Mouse (Mus musculus) stomach, embryonic 16.5 days (tissue): ENCODE results near the gene Fam120b. TPM values are rescaled to one million over a fixed set of nuclear protein-coding genes. Genes with fewer than 3 reads are reported as not detected.

Experiments used
- ATAC-seq: fragments of 200-750 bp; cut with Nextera tagmentation; 2 replicates; pipeline ENCODE4 v1.8.0; 2017; ENCODE audit warnings: moderate number of reproducible peaks, moderate TSS enrichment; ENCODE audit not compliant: insufficient read depth, low FRiP score
- H3K27ac ChIP-seq: fragments of 300-500 bp; sonication (generic); 2 replicates; pipeline ENCODE4 v1.5.1; 2014; ENCODE audit warnings: low read length
- H3K27me3 ChIP-seq: fragments of 300-500 bp; sonication (generic); 2 replicates; pipeline ENCODE4 v1.6.1; 2014; ENCODE audit warnings: low read length, control low read depth, mixed read lengths; ENCODE audit not compliant: control insufficient read depth, insufficient read depth
- H3K36me3 ChIP-seq: fragments of 300-500 bp; sonication (generic); 2 replicates; pipeline ENCODE4 v1.6.1; 2014; ENCODE audit warnings: low read length; ENCODE audit not compliant: control insufficient read depth, insufficient read depth
- H3K4me1 ChIP-seq: fragments of 300-500 bp; sonication (generic); 2 replicates; pipeline ENCODE4 v1.6.1; 2014; ENCODE audit warnings: low read length, control low read depth, mixed read lengths; ENCODE audit not compliant: control insufficient read depth, insufficient read depth
- H3K4me2 ChIP-seq: fragments of 300-500 bp; sonication (generic); 2 replicates; pipeline ENCODE4 v1.6.1; 2014; ENCODE audit warnings: low read depth, low read length, mixed read lengths
- H3K4me3 ChIP-seq: fragments of 300-500 bp; sonication (generic); replicated peaks from 2 replicates; pipeline ENCODE4 v1.5.1; 2014; ENCODE audit warnings: mild to moderate bottlenecking, low read length
- H3K9ac ChIP-seq: fragments of 300-500 bp; sonication (generic); 2 replicates; pipeline ENCODE4 v1.6.1; 2014; ENCODE audit warnings: low read length
- H3K9me3 ChIP-seq: fragments of 300-500 bp; sonication (generic); replicated peaks from 2 replicates; pipeline ENCODE4 v1.6.1; 2016; ENCODE audit warnings: low read length, control low read depth; ENCODE audit not compliant: control insufficient read depth
- WGBS: fragments of 180-500 bp; shearing (Covaris S2); extraction: QIAGEN DNeasy Blood & Tissue Kit; methylation state at CpG from one replicate; pipeline ENCODE4 v1.1.7; 2014; 5-methylcytosine and 5-hydroxymethylcytosine counted together
- polyA plus RNA-seq: library from polyadenylated mRNA; unstranded; fragments of >200 nt; fragmentation: Nextera tagmentation; extraction: Ambion mirVana; gene quantifications from 2 replicates; pipeline ENCODE4 v1.2.1, GENCODE M21; 2015

Gene Fam120b
- polyA plus RNA-seq, 1 experiment from 2014 or later: 27.8 TPM

- Histone ChIP-seq H3K36me3 (peaks cover 25% of the 10 kb centered on the region), H3K4me1 (no peaks in the 10 kb centered on the region), H3K9me3 (no peaks in the 10 kb centered on the region), H3K4me2 (no peak overlapping the region), H3K27ac (no peak overlapping the region), H3K9ac (no peak overlapping the region), H3K4me3 (no peak overlapping the region), H3K27me3 (no peaks in the 10 kb centered on the region)
- no peak for ATAC-seq
- 91% methylated on average over 9 of the region's 9 CpGs for WGBS
Measured at GRCm38 (mm10) chr17:15422666-15423065, 26.7 kb downstream of the Fam120b start.

DNA sequence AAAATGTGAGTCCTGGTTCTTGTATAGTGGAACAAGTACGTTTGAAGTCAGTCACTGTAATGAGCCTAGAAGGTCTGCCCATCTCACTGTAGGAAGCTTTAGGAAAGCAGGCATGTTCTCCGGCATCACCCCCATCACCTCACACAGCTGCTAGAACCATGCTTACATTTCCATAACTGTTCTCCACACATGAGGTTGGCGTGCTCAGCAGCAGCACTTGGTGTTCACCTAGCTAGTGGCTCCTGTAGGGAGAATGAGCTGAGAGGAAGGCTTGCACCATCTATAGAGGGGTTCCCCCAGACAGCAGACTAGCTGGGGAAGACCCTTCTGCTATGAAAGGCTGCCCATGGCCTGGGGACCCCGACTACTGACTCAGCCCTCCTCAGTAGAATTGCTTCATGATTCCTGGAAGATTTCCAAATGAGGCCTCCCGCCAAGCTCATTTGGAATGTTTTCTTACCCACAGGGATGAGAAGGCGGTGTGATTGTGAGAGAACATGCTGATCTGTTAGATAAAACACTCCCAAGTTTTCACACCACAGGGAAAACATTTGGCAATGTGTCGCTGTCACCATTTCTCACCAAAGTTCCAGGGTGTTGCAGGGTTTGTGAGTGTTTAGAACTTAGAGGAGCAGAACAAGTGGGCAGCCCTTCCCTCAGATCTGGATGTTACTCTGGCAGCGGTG is 27.2 kb downstream of the Fam120b start:
- Histone ChIP-seq H3K4me1 (no peaks in the 10 kb centered on the region), H3K9ac (no peak overlapping the region), H3K36me3 (peaks cover 24% of the 10 kb centered on the region), H3K9me3 (no peaks in the 10 kb centered on the region), H3K4me2 (no peak overlapping the region), H3K27ac (no peak overlapping the region), H3K27me3 (no peaks in the 10 kb centered on the region), H3K4me3 (no peak overlapping the region)
- ATAC-seq: no peak
- WGBS: 64% methylated on average over 8 of the region's 8 CpGs

GRCm38 (mm10) chr17:15425931-15426330 is 29.9 kb downstream of the Fam120b start:
- Histone ChIP-seq H3K27ac (no peak overlapping the region), H3K4me3 (no peak overlapping the region), H3K9me3 (no peaks in the 10 kb centered on the region), H3K4me2 (no peak overlapping the region), H3K36me3 (peaks cover 24% of the 10 kb centered on the region), H3K9ac (no peak overlapping the region), H3K27me3 (no peaks in the 10 kb centered on the region), H3K4me1 (no peaks in the 10 kb centered on the region)
- WGBS: 80% methylated on average over 3 of the region's 3 CpGs
- ATAC-seq: no peak

GRCm38 (mm10) chr17:15429451-15429850 is 33.4 kb downstream of the Fam120b start:
- Histone ChIP-seq H3K36me3 (peaks cover 12% of the 10 kb centered on the region; the same call in 1 of the 2 replicates), H3K27me3 (no peaks in the 10 kb centered on the region), H3K9ac (no peak overlapping the region), H3K4me1 (no peaks in the 10 kb centered on the region), H3K4me3 (no peak overlapping the region), H3K9me3 (no peaks in the 10 kb centered on the region), H3K4me2 (no peak overlapping the region), H3K27ac (no peak overlapping the region)
- 78% methylated on average over 6 of the region's 6 CpGs for WGBS
- ATAC-seq: no peak

DNA sequence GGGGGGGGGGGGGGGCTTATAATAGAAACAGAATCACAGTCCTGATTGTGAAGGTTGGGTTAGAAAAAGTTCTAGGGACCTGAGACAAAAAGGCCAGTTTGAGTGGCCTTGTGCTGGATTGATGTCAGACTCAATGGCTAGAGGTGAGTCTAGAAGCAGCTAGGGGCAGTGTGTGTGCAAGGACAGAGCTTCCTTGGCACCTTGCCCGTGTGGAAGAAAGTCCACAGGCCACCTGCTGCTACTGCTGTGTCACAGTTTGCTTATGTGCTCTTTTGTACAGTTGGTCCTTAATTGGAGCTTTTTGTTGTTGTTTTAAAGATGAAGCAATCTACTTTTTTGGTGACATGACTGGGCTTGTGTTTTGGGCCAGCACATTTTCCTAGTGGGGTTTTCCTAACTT is 33.9 kb downstream of the Fam120b start:
- peaks cover 12% of the 10 kb centered on the region; the same call in 1 of the 2 replicates for H3K36me3 ChIP-seq
- 76% methylated on average over 1 of the region's 1 CpGs for WGBS

GRCm38 (mm10) chr17:15431021-15431514 is 35.1 kb downstream of the Fam120b start:
- no peak overlapping the region for H3K9ac ChIP-seq
- 54% methylated on average over 5 of the region's 5 CpGs for WGBS
- H3K4me1 ChIP-seq: no peaks in the 10 kb centered on the region
- H3K36me3 ChIP-seq: peaks cover 8% of the 10 kb centered on the region; the same call in 1 of the 2 replicates
- no peak overlapping the region for H3K27ac ChIP-seq
- H3K9me3 ChIP-seq: no peaks in the 10 kb centered on the region
- ATAC-seq: no peak
- H3K27me3 ChIP-seq: no peaks in the 10 kb centered on the region
- H3K4me2 ChIP-seq: no peak overlapping the region
- H3K4me3 ChIP-seq: no peak overlapping the region

More for the DNA sequence above, 33.9 kb downstream of the Fam120b start:
- Histone ChIP-seq H3K4me1 (no peaks in the 10 kb centered on the region), H3K4me3 (no peak overlapping the region), H3K27me3 (no peaks in the 10 kb centered on the region), H3K4me2 (no peak overlapping the region), H3K9me3 (no peaks in the 10 kb centered on the region), H3K9ac (no peak overlapping the region), H3K27ac (no peak overlapping the region)
- no peak for ATAC-seq

- no peaks in the 10 kb centered on the region for H3K27me3 ChIP-seq
- ATAC-seq: no peak
- no peak overlapping the region for H3K9ac ChIP-seq
- no peaks in the 10 kb centered on the region for H3K4me1 ChIP-seq
- no peaks in the 10 kb centered on the region for H3K9me3 ChIP-seq
- H3K27ac ChIP-seq: no peak overlapping the region
- peaks cover 7% of the 10 kb centered on the region; the same call in 1 of the 2 replicates for H3K36me3 ChIP-seq
- H3K4me3 ChIP-seq: no peak overlapping the region
- no peak overlapping the region for H3K4me2 ChIP-seq
- 89% methylated on average over 4 of the region's 4 CpGs for WGBS
Measured at GRCm38 (mm10) chr17:15431551-15431950, 35.5 kb downstream of the Fam120b start.

- no peaks in the 10 kb centered on the region for H3K27me3 ChIP-seq
- no peak overlapping the region for H3K9ac ChIP-seq
- WGBS: 72% methylated on average over 3 of the region's 3 CpGs
- H3K27ac ChIP-seq: no peak overlapping the region
- no peaks in the 10 kb centered on the region for H3K4me1 ChIP-seq
- ATAC-seq: no peak
- no peak overlapping the region for H3K4me2 ChIP-seq
- H3K4me3 ChIP-seq: no peak overlapping the region
- H3K9me3 ChIP-seq: no peaks in the 10 kb centered on the region
- H3K36me3 ChIP-seq: peaks cover 7% of the 10 kb centered on the region; the same call in 1 of the 2 replicates
Measured at GRCm38 (mm10) chr17:15432036-15432435, 36.0 kb downstream of the Fam120b start.

DNA sequence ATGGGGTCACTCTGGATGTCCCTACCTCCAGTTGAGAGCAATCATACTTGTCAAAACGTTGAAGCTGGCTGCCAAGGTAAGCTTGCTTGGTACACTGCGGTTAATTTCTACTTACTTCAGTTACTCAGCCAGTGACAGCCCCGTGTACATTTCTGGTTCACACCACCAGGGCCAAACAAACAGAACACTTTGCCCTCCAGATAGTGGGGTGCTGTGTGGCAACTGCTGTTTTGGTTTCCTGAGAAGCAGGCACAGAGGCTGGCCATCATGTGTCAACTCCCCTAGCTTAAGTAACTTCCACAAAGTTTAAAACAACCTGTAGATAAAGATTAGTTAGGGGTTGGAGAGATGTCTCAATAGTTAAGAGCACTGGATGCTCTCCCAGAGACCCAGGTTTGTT is 38.7 kb downstream of the Fam120b start:
- Histone ChIP-seq H3K27ac (no peak overlapping the region), H3K27me3 (no peaks in the 10 kb centered on the region), H3K9me3 (no peaks in the 10 kb centered on the region), H3K9ac (no peak overlapping the region), H3K4me1 (no peaks in the 10 kb centered on the region), H3K4me3 (no peak overlapping the region), H3K4me2 (no peak overlapping the region), H3K36me3 (peaks cover 7% of the 10 kb centered on the region; the same call in 1 of the 2 replicates)
- WGBS: 66% methylated on average over 3 of the region's 3 CpGs
- no peak for ATAC-seq
